Mouse (Mus musculus) midbrain, embryonic 16.5 days (tissue): ENCODE results near the gene Sema6b. TPM values are rescaled to one million over a fixed set of nuclear protein-coding genes. Genes with fewer than 3 reads are reported as not detected.
A peak's percentile ranks its signal among the peaks of the same experiment; 100 is the strongest.

ENCODE experiments used
- ATAC-seq: fragments of 200-750 bp; cut with Nextera tagmentation; 2 replicates; pipeline ENCODE4 v1.8.0; 2017; ENCODE audit warnings: moderate TSS enrichment
- H3K27ac ChIP-seq: fragments of 300-500 bp; sonication (generic); 2 replicates; pipeline ENCODE4 v1.5.1; 2014; ENCODE audit warnings: mild to moderate bottlenecking, low read length, mixed read lengths
- H3K27me3 ChIP-seq: fragments of 300-500 bp; sonication (generic); 2 replicates; pipeline ENCODE4 v1.6.1; 2014; ENCODE audit warnings: low read depth, low read length, mixed read lengths; ENCODE audit not compliant: control insufficient read depth, insufficient read depth
- H3K36me3 ChIP-seq: fragments of 300-500 bp; sonication (generic); 2 replicates; pipeline ENCODE4 v1.6.1; 2014; ENCODE audit warnings: mild to moderate bottlenecking, low read length, moderate library complexity, mixed read lengths; ENCODE audit not compliant: control insufficient read depth, insufficient read depth
- H3K4me1 ChIP-seq: fragments of 300-500 bp; sonication (generic); 2 replicates; pipeline ENCODE4 v1.6.1; 2014; ENCODE audit warnings: mild to moderate bottlenecking, low read length, mixed read lengths; ENCODE audit not compliant: control insufficient read depth, insufficient read depth
- H3K4me2 ChIP-seq: fragments of 300-500 bp; sonication (generic); 2 replicates; pipeline ENCODE4 v1.6.1; 2014; ENCODE audit warnings: mild to moderate bottlenecking, low read length, mixed read lengths
- H3K4me3 ChIP-seq: fragments of 300-500 bp; sonication (generic); 2 replicates; pipeline ENCODE4 v1.5.1; 2014; ENCODE audit warnings: low read depth, mild to moderate bottlenecking, low read length, moderate library complexity, mixed read lengths
- H3K9ac ChIP-seq: fragments of 300-500 bp; sonication (generic); 2 replicates; pipeline ENCODE4 v1.6.1; 2014; ENCODE audit warnings: low read depth, low read length, mixed read lengths
- H3K9me3 ChIP-seq: fragments of 300-500 bp; sonication (generic); replicated peaks from 2 replicates; pipeline ENCODE4 v1.6.1; 2014; ENCODE audit warnings: mild to moderate bottlenecking, low read length, mixed read lengths; ENCODE audit not compliant: control insufficient read depth, poor library complexity, severe bottlenecking
- WGBS: fragments of 180-500 bp; shearing (Covaris S2); extraction: QIAGEN DNeasy Blood & Tissue Kit; methylation state at CpG from one replicate; pipeline ENCODE4 v1.1.7; 2014; 5-methylcytosine and 5-hydroxymethylcytosine counted together
- polyA plus RNA-seq: library from polyadenylated mRNA; unstranded; fragments of >200 nt; fragmentation: Nextera tagmentation; extraction: Ambion mirVana; gene quantifications from 2 replicates; pipeline ENCODE4 v1.2.1, GENCODE M21; 2015

Sema6b gene
- 13.2 and 14.4 TPM in 2 replicates for polyA plus RNA-seq

DNA sequence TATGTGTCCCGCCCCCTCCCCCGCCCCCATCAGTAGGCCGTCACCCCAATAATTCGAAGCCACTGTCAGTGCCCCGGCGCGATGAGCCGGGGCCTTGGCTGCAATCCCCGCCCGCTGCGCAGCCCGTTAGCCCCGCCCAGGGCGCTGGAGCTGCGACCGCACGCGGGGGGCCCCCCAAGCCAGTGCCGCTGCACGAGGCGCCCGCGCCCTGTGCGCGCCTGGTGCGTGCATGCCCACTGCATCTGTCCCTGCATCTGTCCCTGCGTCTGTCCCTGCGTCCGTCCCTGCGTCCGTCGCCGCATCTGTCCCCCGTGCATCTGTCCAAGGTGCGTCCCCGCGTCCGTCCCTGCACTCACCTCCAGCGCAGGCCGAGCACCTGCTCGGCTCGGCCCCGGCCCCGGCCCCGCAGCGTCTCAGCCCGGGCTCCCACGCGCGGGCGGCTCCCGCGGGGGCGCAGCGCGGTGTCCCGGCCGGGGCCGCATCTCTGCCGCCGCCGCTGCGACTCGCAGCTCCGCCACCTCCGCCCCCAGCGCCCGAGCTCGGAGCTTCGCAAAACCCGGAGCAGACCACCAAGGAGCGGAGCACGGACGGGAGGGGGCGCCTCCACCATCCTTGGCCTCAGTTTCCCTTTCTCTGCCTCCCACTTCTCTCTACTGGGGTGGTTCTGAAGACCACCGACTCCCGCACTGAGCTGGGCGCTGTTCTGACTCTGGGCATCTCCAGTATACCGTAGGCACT is at the start of gene Sema6b:
Gene Sema6b (minus strand): TSS at position 486 of the 738 bp plus-strand sequence.
- H3K27me3 ChIP-seq = no peaks in the 10 kb centered on the region
- no peaks in the 10 kb centered on the region for H3K36me3 ChIP-seq
- ATAC-seq = peak; percentile 46
- H3K9me3 ChIP-seq = no peaks in the 10 kb centered on the region
- peak within 1 kb of the TSS; percentile 84 for H3K4me3 ChIP-seq
- peak within 1 kb of the TSS; percentile 73 for H3K4me2 ChIP-seq
- WGBS = 1% methylated on average over 61 of the region's 79 CpGs
- H3K9ac ChIP-seq = peak within 1 kb of the TSS; percentile 90
- H3K4me1 ChIP-seq = peaks cover 32% of the 10 kb centered on the region
- peak within 1 kb of the TSS; percentile 78 for H3K27ac ChIP-seq

DNA sequence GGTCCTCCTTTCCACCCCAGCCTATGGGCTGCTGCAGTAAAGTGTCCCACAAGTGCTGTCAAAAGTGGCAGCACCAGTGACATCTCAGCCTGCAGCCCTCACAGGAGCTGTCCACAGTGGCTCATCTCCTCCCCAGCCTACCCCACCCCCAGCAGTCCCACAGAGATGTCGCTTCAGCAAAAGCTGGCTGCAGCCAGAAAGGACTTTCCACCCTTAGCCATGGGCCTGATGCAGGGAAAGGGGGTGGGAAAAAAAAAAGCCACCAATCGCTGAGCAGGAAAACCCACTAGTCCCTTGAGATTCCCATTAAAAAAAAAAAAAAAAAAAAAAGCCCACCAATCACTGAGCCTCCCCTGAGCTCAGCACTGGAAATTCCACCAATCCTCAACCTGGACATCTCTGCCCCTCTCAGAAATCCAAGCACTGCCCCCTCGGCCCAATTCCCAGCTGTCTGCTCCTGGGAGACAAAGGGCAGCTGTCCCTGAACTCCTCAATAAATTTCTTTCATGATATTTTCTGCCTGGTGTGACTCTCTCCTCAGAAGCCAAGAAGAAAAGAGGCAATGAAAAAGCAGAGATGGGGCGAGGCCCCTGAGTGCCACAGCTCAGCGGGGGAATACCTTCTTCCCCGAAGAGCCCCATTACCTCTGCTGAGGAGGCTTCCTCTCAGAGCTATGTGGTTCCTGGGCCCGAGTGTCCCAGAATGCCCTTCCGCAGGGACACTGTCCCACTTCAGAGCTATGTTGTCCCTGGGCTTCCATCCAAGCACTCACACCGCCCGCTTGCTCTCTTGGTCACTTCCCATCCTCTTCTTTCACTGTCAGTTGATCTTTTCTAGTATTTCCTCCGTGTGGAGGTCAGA is 45.4 kb upstream of the Sema6b start:
- 37% methylated on average over 11 of the region's 11 CpGs for WGBS
- Histone ChIP-seq H3K4me1 (peaks cover 7% of the 10 kb centered on the region), H3K9ac (no peak overlapping the region), H3K36me3 (peaks cover 29% of the 10 kb centered on the region), H3K9me3 (no peaks in the 10 kb centered on the region), H3K27ac (0 out of 2 replicates have a peak overlapping the region, but pooled peaks have one; percentile 19), H3K4me2 (no peak overlapping the region), H3K4me3 (no peak overlapping the region), H3K27me3 (no peaks in the 10 kb centered on the region)
- ATAC-seq = no peak

DNA sequence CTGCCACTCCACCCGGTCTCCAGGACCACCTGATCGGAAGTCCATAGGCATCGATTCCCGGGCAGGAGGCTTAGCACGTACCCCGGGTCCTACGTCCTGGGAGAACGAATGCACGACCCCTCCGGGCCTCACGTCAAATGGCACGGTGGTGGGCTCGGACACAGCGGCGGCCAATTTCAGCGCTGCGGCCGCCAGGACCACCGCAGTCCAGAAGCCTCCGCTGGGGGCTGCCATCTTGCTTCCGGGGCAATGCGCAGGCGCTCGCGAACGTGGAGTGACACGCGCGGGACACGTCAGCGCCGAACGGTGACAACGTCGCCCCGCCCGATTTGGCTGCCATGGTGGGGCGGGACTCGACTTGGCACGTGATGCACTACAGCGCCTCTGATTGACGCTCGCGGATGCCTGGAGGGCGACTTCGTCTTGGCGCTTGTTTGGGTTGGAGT is 43.5 kb upstream of the Sema6b start, which contains the start of gene Mydgf:
Gene Mydgf (minus strand): TSS at position 263 of the 446 bp plus-strand sequence.
- peak; percentile 95 for ATAC-seq
- WGBS = under 1% methylated on average over 47 of the region's 47 CpGs
- H3K4me1 ChIP-seq = peaks cover 7% of the 10 kb centered on the region
- H3K9ac ChIP-seq = peak within 1 kb of the TSS; percentile 76
- peak within 1 kb of the TSS; percentile 91 for H3K4me2 ChIP-seq
- H3K27me3 ChIP-seq = no peaks in the 10 kb centered on the region
- H3K4me3 ChIP-seq = peak within 1 kb of the TSS; percentile 64
- H3K9me3 ChIP-seq = no peaks in the 10 kb centered on the region
- H3K36me3 ChIP-seq = peaks cover 27% of the 10 kb centered on the region
- H3K27ac ChIP-seq = peak within 1 kb of the TSS; percentile 74

DNA sequence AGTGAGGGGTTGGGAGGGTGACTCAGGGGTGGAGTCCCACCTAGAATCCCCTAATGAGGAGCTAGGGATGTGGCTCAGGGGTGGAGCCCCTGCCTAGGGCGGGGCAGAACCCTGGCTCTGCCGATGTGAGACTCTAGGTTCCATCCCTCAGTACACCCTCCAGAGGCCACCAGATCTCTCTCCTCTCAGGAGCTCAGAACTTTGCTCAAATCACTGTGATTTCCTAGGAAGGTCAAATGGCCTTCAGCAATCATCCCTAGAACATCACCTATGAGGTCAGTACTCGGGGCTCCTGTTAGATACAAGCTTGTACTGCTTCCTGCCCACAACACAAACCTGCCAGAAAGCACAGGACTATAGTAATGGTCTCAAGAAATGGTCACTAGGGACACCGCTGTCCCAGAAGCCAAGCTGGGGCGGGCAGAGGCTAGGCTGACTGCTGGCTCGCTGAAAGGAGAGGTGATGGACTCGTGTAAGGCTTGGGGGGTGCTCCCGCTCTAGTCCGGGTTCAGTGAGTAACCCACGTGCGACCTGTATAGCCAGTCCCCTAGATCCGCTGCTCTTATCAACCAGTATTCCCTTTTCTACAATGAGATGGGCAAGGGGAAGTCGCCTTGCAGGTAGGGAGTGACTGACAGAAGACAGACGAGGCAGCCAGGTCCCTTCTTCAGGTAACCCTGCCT is 43.0 kb upstream of the Sema6b start:
- no peaks in the 10 kb centered on the region for H3K9me3 ChIP-seq
- H3K27me3 ChIP-seq = no peaks in the 10 kb centered on the region
- peaks cover 23% of the 10 kb centered on the region for H3K36me3 ChIP-seq
- H3K4me1 ChIP-seq = peaks cover 7% of the 10 kb centered on the region
- H3K4me2 ChIP-seq = peak overlapping the region; percentile 91
- peak overlapping the region; percentile 64 for H3K4me3 ChIP-seq
- ATAC-seq = peak; percentile 41
- H3K27ac ChIP-seq = peak overlapping the region; percentile 74
- H3K9ac ChIP-seq = peak overlapping the region; percentile 76
- WGBS = 3% methylated on average over 14 of the region's 14 CpGs

DNA sequence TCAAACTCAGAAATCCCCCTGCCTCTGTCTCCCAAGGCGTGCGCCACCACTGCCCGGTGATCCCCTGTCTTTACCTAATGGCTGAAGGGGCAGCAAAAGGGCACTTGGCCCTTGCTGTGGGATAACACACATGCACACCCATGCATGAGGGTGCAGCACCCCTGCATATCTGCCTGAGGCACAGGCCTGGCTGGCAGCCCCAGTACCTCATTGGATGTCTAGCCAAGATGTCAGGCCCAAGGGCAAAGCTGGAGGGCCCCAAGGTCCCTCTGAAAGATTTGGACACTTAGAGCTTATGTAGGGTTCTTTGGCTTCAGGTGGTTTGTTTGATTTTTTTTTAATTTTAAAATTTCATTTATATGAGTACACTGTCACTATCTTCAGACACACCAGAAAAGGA is 35.3 kb upstream of the Sema6b start:
- H3K9me3 ChIP-seq = no peaks in the 10 kb centered on the region
- WGBS = 98% methylated on average over 3 of the region's 3 CpGs
- peaks cover 1% of the 10 kb centered on the region; the same call in 1 of the 2 replicates for H3K4me1 ChIP-seq
- H3K4me2 ChIP-seq = no peak overlapping the region
- ATAC-seq = no peak
- H3K27me3 ChIP-seq = no peaks in the 10 kb centered on the region
- no peak overlapping the region for H3K27ac ChIP-seq
- H3K4me3 ChIP-seq = no peak overlapping the region
- H3K9ac ChIP-seq = no peak overlapping the region
- peaks cover 15% of the 10 kb centered on the region for H3K36me3 ChIP-seq

DNA sequence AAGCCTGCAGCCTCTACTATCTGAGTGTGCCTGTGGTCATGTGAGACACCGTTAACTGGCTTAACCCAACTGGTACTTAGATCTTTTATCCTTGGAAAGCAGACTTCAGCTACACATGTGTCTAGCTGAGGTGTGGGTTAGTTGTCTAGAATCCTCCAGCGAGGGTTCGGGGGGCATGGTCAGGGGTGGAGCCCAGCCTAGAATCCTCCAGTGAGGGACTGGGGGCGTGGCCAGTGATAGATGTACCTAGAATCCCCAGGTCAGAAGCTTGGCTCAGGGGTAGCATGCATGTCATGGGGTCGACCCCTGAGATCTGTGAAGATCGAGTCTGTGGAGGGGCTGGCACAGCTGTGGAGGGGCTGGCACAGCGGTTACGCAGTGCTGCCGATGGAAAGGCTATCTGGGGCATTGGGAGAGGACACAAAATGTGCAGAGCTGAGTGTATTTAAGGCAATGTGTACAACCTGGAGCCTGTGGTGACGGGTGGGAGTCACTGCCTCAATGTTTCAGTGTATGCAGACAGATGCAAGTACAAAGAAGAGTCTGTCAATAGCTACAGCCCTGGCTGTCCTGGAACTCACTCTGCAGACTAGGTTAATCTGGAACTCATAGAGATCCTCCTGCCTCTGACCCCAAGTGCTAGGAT is 33.4 kb upstream of the Sema6b start:
- H3K4me1 ChIP-seq = peaks cover 4% of the 10 kb centered on the region; the same call in 1 of the 2 replicates
- H3K36me3 ChIP-seq = 0 out of 2 replicates have a peak, but pooled peaks cover 10% of the 10 kb centered on the region
- H3K9ac ChIP-seq = no peak overlapping the region
- no peaks in the 10 kb centered on the region for H3K9me3 ChIP-seq
- H3K4me3 ChIP-seq = no peak overlapping the region
- H3K27me3 ChIP-seq = no peaks in the 10 kb centered on the region
- 65% methylated on average over 10 of the region's 10 CpGs for WGBS
- ATAC-seq = no peak
- H3K4me2 ChIP-seq = no peak overlapping the region
- no peak overlapping the region for H3K27ac ChIP-seq

DNA sequence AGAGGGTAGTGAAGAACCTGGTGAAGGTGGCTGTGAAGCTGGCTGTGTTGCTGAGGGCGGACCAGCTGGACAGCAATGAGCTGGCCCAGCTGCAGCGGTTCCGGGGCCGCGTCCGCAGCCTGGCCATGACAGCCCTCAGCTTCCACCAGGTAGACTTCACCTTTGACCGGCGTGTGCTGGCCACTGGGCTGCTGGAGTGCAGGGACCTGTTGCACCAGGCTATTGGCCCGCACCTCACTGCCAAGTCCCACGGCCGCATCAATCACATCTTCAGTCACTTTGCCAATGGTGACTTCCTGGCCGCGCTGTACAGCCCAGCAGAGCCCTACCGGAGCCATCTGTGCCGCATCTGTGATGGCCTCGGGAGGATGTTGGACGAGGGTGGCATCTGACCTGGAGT is 31.7 kb upstream of the Sema6b start:
- no peaks in the 10 kb centered on the region for H3K9me3 ChIP-seq
- H3K9ac ChIP-seq = no peak overlapping the region
- H3K4me2 ChIP-seq = no peak overlapping the region
- WGBS = 97% methylated on average over 17 of the region's 17 CpGs
- no peak for ATAC-seq
- 0 out of 2 replicates have a peak, but pooled peaks cover 4% of the 10 kb centered on the region for H3K36me3 ChIP-seq
- H3K4me1 ChIP-seq = peaks cover 4% of the 10 kb centered on the region; the same call in 1 of the 2 replicates
- H3K27ac ChIP-seq = no peak overlapping the region
- no peak overlapping the region for H3K4me3 ChIP-seq
- no peaks in the 10 kb centered on the region for H3K27me3 ChIP-seq

DNA sequence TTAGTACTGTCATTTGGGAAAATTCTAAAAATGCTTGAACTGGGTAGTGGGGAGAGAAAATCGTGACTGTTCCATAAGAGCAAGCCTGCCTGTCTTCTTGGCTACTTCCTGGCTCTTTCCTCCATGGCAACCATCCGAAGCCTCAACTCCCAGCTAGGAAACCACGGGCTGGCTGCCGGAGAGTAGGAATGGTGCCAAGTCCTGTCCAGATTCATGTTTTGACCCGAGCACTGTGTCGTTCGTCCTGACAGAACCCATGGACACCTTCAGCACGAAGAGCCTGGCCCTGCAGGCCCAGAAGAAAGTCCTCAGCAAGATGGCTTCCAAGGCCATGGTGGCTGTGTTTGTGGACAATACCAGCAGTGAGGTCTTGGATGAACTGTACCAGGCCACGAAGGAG is 31.3 kb upstream of the Sema6b start:
- Histone ChIP-seq H3K4me3 (no peak overlapping the region), H3K27me3 (no peaks in the 10 kb centered on the region), H3K36me3 (0 out of 2 replicates have a peak, but pooled peaks cover 4% of the 10 kb centered on the region), H3K4me1 (peaks cover 4% of the 10 kb centered on the region; the same call in 1 of the 2 replicates), H3K9ac (no peak overlapping the region), H3K9me3 (no peaks in the 10 kb centered on the region), H3K4me2 (no peak overlapping the region), H3K27ac (no peak overlapping the region)
- WGBS = 79% methylated on average over 9 of the region's 9 CpGs
- ATAC-seq = no peak
